Mouse (Mus musculus): ENCODE measurements around the gene Atp6ap1l.

The Atp6ap1l gene

GRCm38 (mm10) chr13:90886568-90886983 is 18.6 kb downstream of the Atp6ap1l start:
- peak; percentile 80 for DNase-seq (ENCODE audit: low spot score)

- no peak for DNase-seq (ENCODE audit: low spot score)
Measured at GRCm38 (mm10) chr13:90885856-90886532, 19.2 kb downstream of the Atp6ap1l start.

- no peak for DNase-seq (ENCODE audit: low spot score)
Measured at GRCm38 (mm10) chr13:90881727-90882429, 23.3 kb downstream of the Atp6ap1l start.

- no peak for DNase-seq (ENCODE audit: low spot score)
Measured at GRCm38 (mm10) chr13:90871579-90871978, 33.6 kb downstream of the Atp6ap1l start.

- DNase-seq (ENCODE audit: low spot score) = no peak
Measured at GRCm38 (mm10) chr13:90869157-90869556, 36.0 kb downstream of the Atp6ap1l start.

- no peak for DNase-seq (ENCODE audit: low spot score)
Measured at GRCm38 (mm10) chr13:90862138-90862537, 43.0 kb downstream of the Atp6ap1l start.

- DNase-seq (ENCODE audit: low spot score) = no peak
Measured at GRCm38 (mm10) chr13:90860888-90861431, 44.2 kb downstream of the Atp6ap1l start.

- no peak for DNase-seq (ENCODE audit: low spot score)
Measured at GRCm38 (mm10) chr13:90852727-90853630, 52.2 kb downstream of the Atp6ap1l start.

- DNase-seq (ENCODE audit: low spot score) = no peak
Measured at GRCm38 (mm10) chr13:90851795-90852194, 53.4 kb downstream of the Atp6ap1l start.

GRCm38 (mm10) chr13:90844191-90844590 is 61.0 kb downstream of the Atp6ap1l start:
- no peak for DNase-seq (ENCODE audit: low spot score)

GRCm38 (mm10) chr13:90843412-90843811 is 61.7 kb downstream of the Atp6ap1l start:
- DNase-seq (ENCODE audit: low spot score) = no peak

GRCm38 (mm10) chr13:90841213-90841553 is 64.0 kb downstream of the Atp6ap1l start:
- DNase-seq (ENCODE audit: low spot score) = no peak

- no peak for DNase-seq (ENCODE audit: low spot score)
Measured at GRCm38 (mm10) chr13:90840530-90841212, 64.5 kb downstream of the Atp6ap1l start.

GRCm38 (mm10) chr13:90833641-90834207 is 71.4 kb downstream of the Atp6ap1l start:
- no peak for DNase-seq (ENCODE audit: low spot score)
